Mouse (Mus musculus): ENCODE measurements around the gene Sun5. TPM values are rescaled to one million over a fixed set of nuclear protein-coding genes. Genes with fewer than 3 reads are reported as not detected.

The Sun5 gene
- total RNA-seq (2023), result not detected in 2 replicates

DNA sequence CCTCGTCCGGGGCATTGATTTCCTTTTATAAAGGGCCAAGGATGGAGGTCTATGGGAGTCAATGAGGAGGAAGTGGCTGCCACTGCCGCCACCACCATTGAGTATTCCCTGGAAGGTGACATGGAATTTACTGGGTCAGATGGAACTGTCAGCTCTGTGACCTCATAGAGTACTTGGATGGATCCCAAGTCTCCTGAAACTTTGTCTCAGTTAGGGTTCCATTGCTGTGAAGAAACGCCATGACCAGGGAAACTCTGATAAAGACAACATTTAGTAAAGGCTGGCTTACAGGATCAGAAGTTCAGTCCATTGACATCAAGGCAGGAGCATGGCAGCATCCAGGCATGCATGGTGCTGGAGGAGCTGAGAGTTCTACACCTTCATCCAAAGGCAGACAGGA lies at the start of gene Sun5:
Gene Sun5 (minus strand): TSS at position 101 of the 400 bp plus-strand sequence.

DNA sequence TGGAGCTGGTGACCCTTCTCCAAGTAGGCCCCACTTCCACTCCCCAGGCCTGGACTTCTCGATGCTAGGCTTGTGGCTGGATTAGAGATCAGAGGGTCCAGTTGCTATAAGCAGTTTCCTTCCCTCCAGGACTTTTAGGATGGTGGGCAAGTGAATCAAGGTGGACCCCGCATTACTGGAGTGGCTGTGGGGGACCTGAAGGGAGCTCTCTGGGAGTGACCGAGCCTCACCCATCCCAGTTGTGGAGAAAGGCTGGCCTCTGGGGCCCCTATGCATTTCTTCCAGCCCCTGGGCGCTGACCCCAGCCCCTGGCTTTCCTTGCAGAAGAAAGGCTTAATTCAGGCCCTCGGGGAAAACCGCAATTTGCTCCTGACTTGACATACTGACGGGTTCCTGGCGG lies 47.0 kb upstream of the Sun5 start, which contains the start of gene Bpifb3:
Gene Bpifb3 (plus strand): TSS at position 301 of the 400 bp plus-strand sequence.

DNA sequence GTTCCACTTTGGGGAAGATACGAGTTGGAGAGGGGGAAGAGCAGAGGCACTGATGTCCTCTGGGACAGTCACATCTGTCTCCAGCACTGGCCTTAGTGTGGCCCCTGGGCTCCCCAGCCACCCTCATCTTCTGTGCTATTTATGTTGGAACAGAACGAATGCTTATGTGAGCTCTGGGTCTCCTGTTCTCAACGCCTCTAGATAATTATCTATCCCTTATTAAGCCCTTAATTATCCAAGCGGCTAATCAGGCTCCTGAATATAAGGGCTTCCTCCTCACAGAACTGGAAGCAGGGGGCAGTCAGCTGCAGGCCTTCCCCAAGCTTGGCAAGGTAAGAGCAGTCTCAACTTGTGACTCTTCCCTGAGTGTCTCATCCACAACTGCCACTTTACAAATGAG lies 29.2 kb upstream of the Sun5 start, which contains the start of gene Bpifb6:
Gene Bpifb6 (plus strand): TSS at position 301 of the 400 bp plus-strand sequence.

DNA sequence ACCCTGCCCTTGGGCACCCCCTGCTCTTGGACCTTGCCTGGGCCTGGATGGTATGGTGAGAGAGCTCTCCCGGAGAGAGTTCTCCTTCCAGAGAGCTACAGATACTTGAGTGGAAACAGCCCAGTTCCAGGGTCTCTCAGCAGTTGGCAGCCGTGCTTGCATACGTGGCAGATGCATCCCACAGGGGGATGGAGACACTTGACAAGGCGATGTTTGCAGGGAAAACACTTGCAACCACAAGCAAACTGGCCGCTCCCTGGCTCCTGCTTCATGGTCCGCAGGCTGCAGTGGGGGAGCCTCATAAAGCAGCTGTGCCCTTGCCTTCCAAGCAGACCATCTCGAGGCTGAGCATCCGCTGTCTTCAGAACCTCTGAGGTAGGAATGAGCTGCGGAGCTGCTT lies 3.9 kb upstream of the Sun5 start, which contains the start of gene Bpifb2:
Gene Bpifb2 (plus strand): TSS at position 301 of the 400 bp plus-strand sequence.

Other genes starting within 250 kb of the Sun5 start
- 22.3 and 32.2 TPM in 2 replicates for gene Commd7, start 238.3 kb downstream of the Sun5 start, total RNA-seq (2023)
- gene Dnmt3b, start 221.6 kb downstream of the Sun5 start, total RNA-seq (2023), result 2.0 and 2.3 TPM in 2 replicates
- not detected in 2 replicates for gene Dnmt3c, start 174.4 kb downstream of the Sun5 start, total RNA-seq (2023)
- 157 and 166 TPM in 2 replicates for gene Mapre1, start 129.8 kb downstream of the Sun5 start, total RNA-seq (2023)
- 0.51 and 0.57 TPM in 2 replicates for gene Efcab8, start 91.2 kb downstream of the Sun5 start, total RNA-seq (2023)
- gene Bpifb2, start 4.0 kb upstream of the Sun5 start, total RNA-seq (2023), result not detected in 2 replicates
- not detected in 2 replicates for gene Bpifb6, start 29.3 kb upstream of the Sun5 start, total RNA-seq (2023)
- gene Bpifb3, start 47.1 kb upstream of the Sun5 start, total RNA-seq (2023), result not detected in 2 replicates
- not detected in 2 replicates for gene Bpifb4, start 67.1 kb upstream of the Sun5 start, total RNA-seq (2023)
- not detected in 2 replicates for gene Bpifa6, start 103.9 kb upstream of the Sun5 start, total RNA-seq (2023)
- gene Bpifa2, start 137.2 kb upstream of the Sun5 start, total RNA-seq (2023), result not detected in 2 replicates